Mouse (Mus musculus) kidney, adult 8-10 months (tissue): ENCODE results near the gene Sirt7.

ENCODE experiments used
- DNase-seq, 2 experiments: peaks; one replicate each; pipeline ENCODE4 v3.0.0; 2022

The Sirt7 gene

DNA sequence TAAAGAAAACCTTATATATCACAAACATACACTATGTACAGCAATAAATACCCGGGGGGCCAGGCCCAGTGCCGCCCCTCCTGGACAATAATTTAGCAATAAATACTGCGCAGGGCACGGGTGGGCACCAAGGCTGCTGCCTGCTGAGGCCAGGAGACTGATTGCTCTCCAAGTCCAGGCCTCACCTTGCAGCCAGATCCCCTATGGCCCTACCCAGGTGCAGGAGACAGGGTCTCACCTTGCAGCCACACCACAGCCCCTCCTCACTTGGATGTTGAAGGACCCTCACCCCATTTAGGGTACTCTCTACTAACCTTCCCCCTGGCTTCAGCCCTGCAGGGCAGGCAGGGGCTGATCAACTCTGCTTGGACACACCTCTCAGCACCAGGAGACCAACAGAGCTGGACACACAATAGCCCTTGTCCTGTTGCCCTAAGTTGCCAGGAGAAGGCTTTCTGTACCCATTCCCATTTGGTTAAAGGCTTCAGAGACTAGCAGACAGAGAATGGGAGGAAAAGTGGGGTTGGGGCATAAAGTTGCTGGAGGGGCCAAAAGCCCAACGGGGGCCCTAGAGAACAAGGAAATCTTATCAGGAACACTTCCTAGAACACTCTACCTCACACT lies at the start of gene Sirt7:
TSS of gene Sirt7 (minus strand) at position 89 of the 624 bp plus-strand sequence.
- no peak for DNase-seq

DNA sequence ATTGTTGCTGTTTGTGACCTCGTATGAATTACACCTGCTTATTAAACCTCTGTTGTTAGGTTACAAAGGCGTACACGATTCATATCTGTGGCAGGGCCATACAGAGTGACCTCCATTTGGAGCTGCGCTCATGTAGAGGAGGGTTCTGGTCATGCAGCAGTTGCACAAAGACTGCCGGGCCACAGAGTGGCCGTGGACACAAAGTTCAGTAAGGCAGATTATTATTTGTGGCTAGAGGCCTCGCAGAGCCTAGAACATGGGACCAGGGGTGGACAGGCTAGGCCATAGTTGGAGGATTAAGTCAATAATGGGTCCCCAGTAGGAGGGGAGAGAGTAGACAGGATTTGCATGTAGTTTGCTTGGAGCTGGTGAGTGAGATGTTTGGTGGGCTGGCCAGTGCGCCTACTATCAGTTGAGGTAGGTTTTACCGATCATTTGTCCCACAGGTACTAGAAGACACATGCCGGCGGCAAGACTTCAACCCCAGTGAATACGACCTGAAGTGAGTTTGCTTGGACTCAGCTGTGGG lies 48.6 kb upstream of the Sirt7 start:
- no peak for DNase-seq

- peak; percentile 95 to 96 for DNase-seq
Observed at GRCm38 (mm10) chr11:120672687-120673593, 47.9 kb upstream of the Sirt7 start, which contains the start of gene Aspscr1. Gene Aspscr1 (plus strand): TSS chr11:120672973.

GRCm38 (mm10) chr11:120666617-120667016 lies 41.6 kb upstream of the Sirt7 start:
- DNase-seq: no peak

GRCm38 (mm10) chr11:120665406-120665805 lies 40.4 kb upstream of the Sirt7 start:
- DNase-seq: no peak

DNA sequence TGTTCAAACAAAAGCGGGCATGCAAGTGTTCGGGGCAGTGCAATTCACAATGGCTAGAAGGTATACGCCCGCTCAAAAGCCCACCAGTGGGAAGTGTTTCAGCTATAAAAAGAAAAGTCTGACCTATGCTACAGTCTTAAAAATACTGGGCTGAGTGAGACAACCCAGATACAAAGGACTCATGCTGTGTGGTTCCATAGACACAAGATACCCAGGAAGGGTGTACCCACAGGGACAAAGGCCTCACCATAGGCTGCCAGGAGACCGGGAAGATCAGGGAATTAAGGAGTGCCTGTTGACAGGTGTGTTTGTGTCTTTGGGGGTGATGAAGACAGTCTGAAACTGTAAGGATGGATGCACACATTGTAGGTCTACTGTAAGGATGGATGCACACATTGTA lies 38.7 kb upstream of the Sirt7 start:
- DNase-seq: no peak

- DNase-seq: no peak
Observed at GRCm38 (mm10) chr11:120662759-120663158, 37.7 kb upstream of the Sirt7 start.

DNA sequence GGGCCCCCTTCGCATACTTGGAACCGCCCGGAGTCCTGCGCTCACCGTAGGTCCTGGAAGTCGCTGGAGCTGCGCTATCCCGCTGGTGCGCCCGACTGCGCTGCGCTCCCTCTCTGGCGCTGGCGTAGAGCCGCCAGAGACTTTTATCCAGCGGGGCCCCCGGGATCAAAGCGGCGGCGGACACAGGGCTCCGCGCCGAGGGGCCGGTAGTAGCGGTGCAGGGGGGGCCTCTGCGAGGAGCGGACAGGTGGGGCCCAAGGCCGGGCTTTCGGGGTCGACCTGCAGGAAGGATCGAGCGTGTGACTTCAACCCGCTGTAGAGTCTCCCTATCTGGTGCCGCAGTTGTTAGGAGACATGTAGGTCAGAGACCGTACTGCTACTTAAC lies 36.0 kb upstream of the Sirt7 start, which contains the start of gene Notum:
TSS of gene Notum (minus strand) at position 100 of the 385 bp plus-strand sequence.
- DNase-seq: no peak

DNA sequence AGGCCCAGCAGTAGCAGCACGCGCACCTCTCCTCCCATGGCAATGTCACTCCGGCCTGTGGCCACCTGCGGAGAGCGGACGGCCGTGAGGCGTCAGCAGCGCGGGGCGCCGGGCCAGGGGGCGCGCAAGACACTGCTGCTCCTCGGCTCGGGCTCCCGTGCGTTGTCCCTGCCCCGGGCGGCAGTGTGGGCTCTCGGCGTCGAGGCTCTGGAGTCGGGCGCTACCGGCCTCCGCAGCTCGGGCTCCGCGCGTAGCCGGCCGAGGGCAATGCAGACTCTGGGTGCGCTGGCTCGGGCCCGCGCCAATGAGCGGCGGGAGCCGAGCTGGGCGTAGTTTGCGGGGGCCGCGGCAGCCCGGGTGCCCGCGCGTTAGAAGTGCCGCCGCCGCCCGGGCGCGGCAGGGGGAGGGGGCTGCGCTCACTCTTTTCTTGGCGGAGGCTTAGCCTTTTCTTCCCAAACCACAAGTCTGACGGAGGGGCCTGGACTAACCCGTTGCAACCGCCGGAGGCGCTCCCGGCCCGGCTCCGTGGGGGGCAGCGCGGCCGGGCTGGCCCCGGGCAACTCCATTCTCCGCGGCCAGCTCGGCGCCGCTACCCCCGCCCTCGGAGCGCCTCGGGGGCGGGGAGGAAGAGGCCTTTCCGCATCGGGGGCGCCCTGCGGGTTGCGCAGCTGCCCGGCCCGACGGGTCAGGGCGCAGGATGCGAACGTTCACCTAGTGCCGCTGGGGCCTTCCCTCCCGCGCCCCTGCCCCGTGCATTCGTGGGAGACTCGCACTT lies 35.4 kb upstream of the Sirt7 start:
- DNase-seq: peak; percentile 39 to 53

DNA sequence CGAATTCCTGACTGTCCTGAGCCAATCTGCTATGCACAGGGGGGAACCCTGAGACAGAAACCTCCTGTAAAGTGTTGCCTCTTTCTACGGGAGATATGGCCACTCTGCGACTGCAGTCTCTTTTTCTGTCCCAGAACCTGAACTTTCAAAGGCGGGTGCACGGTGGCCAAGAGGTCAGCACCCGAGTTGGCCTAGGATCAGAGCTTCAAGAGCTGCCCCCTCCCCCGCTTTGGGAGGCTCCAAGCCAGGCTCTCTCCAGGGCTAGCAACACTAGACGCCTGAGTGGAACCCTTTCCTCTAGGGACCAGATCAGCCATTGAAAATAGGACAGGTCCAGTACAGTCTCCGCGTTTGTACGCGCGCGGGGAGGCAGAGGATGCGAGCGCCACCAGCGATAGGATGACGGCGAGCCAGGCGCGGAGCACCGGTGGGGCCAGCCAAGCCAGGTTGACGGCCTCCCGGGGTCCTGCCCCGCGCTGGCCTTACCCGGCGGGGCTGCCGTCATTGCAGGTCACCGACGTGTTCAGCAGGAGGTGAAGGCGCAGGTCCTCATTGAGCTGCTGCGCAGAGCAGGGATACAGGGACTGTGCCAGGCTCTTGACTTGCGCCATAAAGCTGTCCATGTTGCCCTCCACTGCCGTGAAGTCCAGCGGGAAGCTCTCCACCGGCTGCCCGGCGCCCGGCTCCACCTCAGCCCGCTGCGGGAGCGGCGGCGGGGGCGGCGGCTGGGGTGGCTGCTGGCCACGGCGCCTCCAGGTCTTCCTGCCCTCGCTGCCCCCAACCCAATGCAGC lies 34.7 kb upstream of the Sirt7 start:
- DNase-seq: peak in 1 of 2 experiments; percentile 28

DNA sequence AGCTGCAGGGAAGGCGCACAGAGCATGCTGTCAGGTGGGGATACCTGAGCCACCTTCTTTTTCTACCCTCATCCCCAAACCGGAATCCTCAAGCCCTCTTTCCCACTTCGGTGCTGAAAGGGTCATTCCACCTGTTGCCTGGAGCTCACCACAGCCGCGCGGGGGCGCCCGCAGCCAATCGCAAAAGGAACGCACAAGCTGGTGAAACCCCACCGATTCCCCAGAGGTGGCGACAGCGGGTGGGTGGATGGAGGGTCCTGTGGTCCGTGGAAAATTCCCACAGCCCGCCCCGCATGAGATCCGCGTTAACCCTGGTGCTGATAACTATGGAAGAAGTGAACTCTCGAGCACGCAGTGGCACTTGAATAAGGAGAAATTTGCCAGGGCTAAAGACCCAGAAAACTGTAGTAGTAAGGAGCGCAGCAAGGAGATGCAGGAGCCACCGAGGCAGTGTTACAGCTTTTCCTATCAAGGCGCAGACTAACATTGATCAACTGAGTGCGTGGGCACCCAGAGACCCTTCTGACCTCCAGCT lies 33.9 kb upstream of the Sirt7 start:
- DNase-seq: peak; percentile 71 to 86

DNA sequence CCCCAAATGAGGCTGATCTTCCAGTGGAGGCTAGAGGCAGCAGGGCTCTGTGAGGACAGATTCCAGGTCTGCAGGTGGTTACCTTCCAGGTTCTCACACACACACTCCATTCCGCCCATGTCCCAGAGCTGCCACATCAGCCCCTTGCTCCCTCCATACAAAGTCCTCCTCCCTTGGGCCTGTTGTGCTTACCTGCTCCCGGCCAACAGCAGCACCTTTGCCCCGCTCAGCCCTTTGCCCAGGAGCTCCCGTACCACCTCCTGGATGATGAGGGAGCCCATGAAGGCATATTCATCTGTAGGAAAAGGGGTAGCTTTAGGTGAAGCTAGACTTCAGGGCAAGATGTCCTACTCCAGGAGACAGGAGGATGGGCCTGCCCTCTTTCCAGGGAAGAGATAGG lies 32.3 kb upstream of the Sirt7 start:
- DNase-seq: peak; percentile 65 to 77

DNA sequence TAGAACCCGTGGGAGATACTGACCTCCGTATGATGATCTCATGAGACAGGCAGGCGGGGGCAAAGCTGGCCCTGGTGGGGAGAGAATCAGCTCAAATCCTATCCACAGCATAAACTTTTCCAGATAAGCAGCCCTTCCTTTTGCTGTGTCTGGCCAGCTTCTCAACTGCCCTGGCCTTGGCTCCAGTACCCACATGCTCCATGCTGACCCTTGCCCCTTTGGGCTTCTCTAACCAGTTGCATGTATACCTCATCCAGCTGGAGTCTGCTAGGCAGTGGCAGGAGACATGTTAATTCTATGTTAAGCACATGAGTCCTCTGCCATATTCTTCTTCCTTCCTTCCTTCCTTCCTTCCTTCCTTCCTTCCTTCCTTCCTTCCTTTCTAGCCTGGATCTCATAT lies 29.7 kb upstream of the Sirt7 start:
- peak in 1 of 2 experiments; percentile 33 for DNase-seq

- DNase-seq: no peak
Observed at GRCm38 (mm10) chr11:120651872-120652271, 26.8 kb upstream of the Sirt7 start.

GRCm38 (mm10) chr11:120648001-120648476 lies 23.0 kb upstream of the Sirt7 start, which contains the start of gene Myadml2:
Gene Myadml2 (minus strand): TSS chr11:120648158.
- no peak for DNase-seq

DNA sequence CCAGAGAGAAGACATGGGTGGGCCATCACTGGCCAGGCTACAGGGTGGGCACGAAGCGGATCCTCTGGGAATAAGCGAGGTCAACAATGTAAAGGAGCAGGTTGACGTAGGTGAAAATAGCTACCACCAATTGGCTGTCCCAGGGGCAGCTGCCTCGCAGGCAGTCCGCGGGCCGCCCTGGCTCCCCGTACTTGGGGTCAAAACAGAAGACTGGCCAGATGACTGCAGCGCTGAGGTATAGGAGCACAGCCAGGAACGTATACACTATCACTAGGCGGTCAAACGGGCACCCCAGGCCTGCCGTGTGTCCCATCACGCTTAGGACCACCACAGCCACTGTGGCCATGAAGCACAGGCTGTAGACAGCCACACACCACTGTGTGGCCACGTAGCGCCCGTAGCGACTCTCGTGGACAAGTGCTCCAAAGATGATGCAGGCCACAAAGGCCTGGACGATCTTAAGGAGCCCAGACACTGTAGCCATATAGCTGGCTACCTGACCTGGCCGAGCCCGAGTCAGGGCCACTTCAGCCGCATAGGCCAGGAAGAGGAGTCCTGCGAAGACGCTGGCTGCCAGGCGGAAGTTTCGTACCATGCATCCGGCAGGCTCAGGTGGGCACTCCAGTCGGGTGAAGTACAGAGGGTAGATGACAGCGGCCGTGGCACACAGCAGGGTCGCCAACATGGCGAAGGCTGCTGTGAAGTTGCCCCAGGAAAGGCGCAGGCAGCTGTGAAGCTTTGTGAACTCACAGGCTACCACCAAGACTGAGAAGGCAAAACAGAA lies 22.2 kb upstream of the Sirt7 start:
- no peak for DNase-seq

DNA sequence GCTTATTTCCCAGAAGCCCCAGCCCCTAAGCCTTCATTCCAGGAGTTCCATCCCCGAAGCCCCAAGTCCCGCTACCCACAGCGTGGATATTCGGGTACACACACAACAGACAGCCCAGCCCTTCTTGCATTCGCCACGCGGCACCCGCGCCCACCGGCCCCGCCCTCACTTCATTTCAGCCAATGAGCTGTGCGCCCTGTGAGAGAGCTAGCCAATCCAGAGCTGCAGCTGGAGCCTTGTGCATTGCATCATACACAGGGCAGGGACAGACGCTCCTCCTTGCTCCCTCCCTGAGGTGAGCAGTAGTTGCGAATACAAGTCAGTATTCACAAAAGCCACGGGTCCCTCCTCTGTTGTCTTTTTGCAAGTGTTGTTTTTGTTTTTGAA lies 18.6 kb upstream of the Sirt7 start, which contains the start of gene Pycr1:
TSS of gene Pycr1 (minus strand) at position 169 of the 387 bp plus-strand sequence.
- DNase-seq: peak; percentile 89 to 94

- no peak for DNase-seq
Observed at GRCm38 (mm10) chr11:120642939-120643600, 18.0 kb upstream of the Sirt7 start.

- no peak for DNase-seq
Observed at GRCm38 (mm10) chr11:120641869-120642268, 16.8 kb upstream of the Sirt7 start.

- no peak for DNase-seq
Observed at GRCm38 (mm10) chr11:120641255-120641654, 16.2 kb upstream of the Sirt7 start.
